Mouse (Mus musculus) ovary, postnatal 14 days (tissue): ENCODE results near the gene Gata5.

Experiments
- DNase-seq: peaks from one replicate; pipeline ENCODE4 v3.0.0; 2022; ENCODE audit warnings: low spot score

The Gata5 gene

GRCm38 (mm10) chr2:180334551-180334986 lies at the start of gene Gata5:
Gene Gata5, minus strand, starts transcription at chr2:180334699.
- no peak for DNase-seq

- no peak for DNase-seq
Observed at GRCm38 (mm10) chr2:180376730-180377129, 42.2 kb upstream of the Gata5 start.

GRCm38 (mm10) chr2:180373256-180373655 lies 38.8 kb upstream of the Gata5 start:
- DNase-seq, result no peak

- DNase-seq, result no peak
Observed at GRCm38 (mm10) chr2:180368359-180368758, 33.9 kb upstream of the Gata5 start.

- no peak for DNase-seq
Observed at GRCm38 (mm10) chr2:180367350-180367749, 32.9 kb upstream of the Gata5 start.

GRCm38 (mm10) chr2:180363434-180363720 lies 28.9 kb upstream of the Gata5 start:
- no peak for DNase-seq

- no peak for DNase-seq
Observed at GRCm38 (mm10) chr2:180362585-180363433, 28.3 kb upstream of the Gata5 start.

- DNase-seq, result no peak
Observed at GRCm38 (mm10) chr2:180359062-180359461, 24.6 kb upstream of the Gata5 start.

GRCm38 (mm10) chr2:180353338-180353737 lies 18.8 kb upstream of the Gata5 start:
- DNase-seq, result no peak

GRCm38 (mm10) chr2:180350700-180351099 lies 16.2 kb upstream of the Gata5 start:
- no peak for DNase-seq

GRCm38 (mm10) chr2:180346820-180347497 lies 12.5 kb upstream of the Gata5 start:
- peak; percentile 70 for DNase-seq

GRCm38 (mm10) chr2:180343092-180343491 lies 8.6 kb upstream of the Gata5 start:
- no peak for DNase-seq

GRCm38 (mm10) chr2:180342189-180342588 lies 7.7 kb upstream of the Gata5 start:
- DNase-seq, result no peak

- no peak for DNase-seq
Observed at GRCm38 (mm10) chr2:180341229-180341628, 6.7 kb upstream of the Gata5 start.

- no peak for DNase-seq
Observed at GRCm38 (mm10) chr2:180339886-180340285, 5.4 kb upstream of the Gata5 start.

GRCm38 (mm10) chr2:180333778-180334550 lies 535 bp downstream of the Gata5 start:
- DNase-seq, result no peak

GRCm38 (mm10) chr2:180329466-180329865 lies 5.0 kb downstream of the Gata5 start:
- no peak for DNase-seq

GRCm38 (mm10) chr2:180322674-180323355 lies 11.7 kb downstream of the Gata5 start:
- DNase-seq, result no peak

- no peak for DNase-seq
Observed at GRCm38 (mm10) chr2:180320216-180320615, 14.3 kb downstream of the Gata5 start.

- DNase-seq, result no peak
Observed at GRCm38 (mm10) chr2:180317591-180317990, 16.9 kb downstream of the Gata5 start.

- no peak for DNase-seq
Observed at GRCm38 (mm10) chr2:180314292-180314691, 20.2 kb downstream of the Gata5 start.

- no peak for DNase-seq
Observed at GRCm38 (mm10) chr2:180311147-180311546, 23.4 kb downstream of the Gata5 start.
